Mouse (Mus musculus) MEL (cell line): ENCODE results near the gene Gcc2. TPM values are rescaled to one million over a fixed set of nuclear protein-coding genes. Genes with fewer than 3 reads are reported as not detected.

ENCODE experiments used
- DNase-seq: peaks from one replicate; pipeline ENCODE4 v3.0.0; 2011; ENCODE audit warnings: low read depth, low spot score
- H3K27ac ChIP-seq: 2 replicates; pipeline ENCODE4 v1.5.1; 2012; ENCODE audit warnings: low read depth, mild to moderate bottlenecking, control low read depth, low read length, moderate library complexity; ENCODE audit not compliant: control insufficient read depth
- H3K27me3 ChIP-seq, 2 experiments: fragments of 150-350 bp in 1 of 2; sonication (generic) in 1 of 2; 2 replicates each; pipeline ENCODE4 v1.6.1; 2012; ENCODE audit warnings: low read length in 2 of 2, mild to moderate bottlenecking in 2 of 2, improper control_type of control experiment in 1 of 2, moderate library complexity in 1 of 2; ENCODE audit not compliant: insufficient read depth in 2 of 2, control insufficient read depth in 1 of 2
- H3K36me3 ChIP-seq, 2 experiments: 2 replicates each; pipeline ENCODE4 v1.6.1; 2012 to 2014; ENCODE audit warnings: low read length in 2 of 2, improper control_type of control experiment in 1 of 2, inconsistent platforms in 1 of 2, mild to moderate bottlenecking in 1 of 2; ENCODE audit not compliant: insufficient read depth in 2 of 2, control insufficient read depth in 1 of 2
- H3K4me1 ChIP-seq, 2 experiments: fragments of 150-350 bp in 1 of 2; sonication (generic) in 1 of 2; 2 replicates each; pipeline ENCODE4 v1.6.1; 2012; ENCODE audit warnings: low read length in 2 of 2, improper control_type of control experiment in 1 of 2, mild to moderate bottlenecking in 1 of 2; ENCODE audit not compliant: insufficient read depth in 2 of 2, control insufficient read depth in 1 of 2
- H3K4me3 ChIP-seq, 2 experiments: fragments of 150-350 bp in 1 of 2; sonication (generic) in 1 of 2; 2 replicates each; pipeline ENCODE4 v1.5.1; 2012; ENCODE audit warnings: low read depth in 2 of 2, low read length in 2 of 2, mild to moderate bottlenecking in 2 of 2, moderate library complexity in 2 of 2, control low read depth in 1 of 2, improper control_type of control experiment in 1 of 2; ENCODE audit not compliant: control insufficient read depth in 1 of 2, insufficient read depth in 1 of 2
- H3K79me2 ChIP-seq: 2 replicates; pipeline ENCODE4 v1.6.1; 2012; ENCODE audit warnings: mild to moderate bottlenecking, low read length, moderate library complexity; ENCODE audit not compliant: control insufficient read depth, poor library complexity, insufficient read depth
- H3K9ac ChIP-seq: 2 replicates; pipeline ENCODE4 v1.6.1; 2012; ENCODE audit warnings: low read depth, mild to moderate bottlenecking, control low read depth, low read length, moderate library complexity; ENCODE audit not compliant: control insufficient read depth, poor library complexity, severe bottlenecking
- H3K9me3 ChIP-seq: fragments of 150-350 bp; sonication (generic); replicated peaks from 2 replicates; pipeline ENCODE4 v1.6.1; 2012; ENCODE audit warnings: mild to moderate bottlenecking, low read length, improper control_type of control experiment, moderate library complexity; ENCODE audit not compliant: insufficient read depth
- BHLHE40 ChIP-seq: IDR thresholded peaks from 2 replicates; pipeline ENCODE4 v1.6.1; 2012; ENCODE audit warnings: low read depth, mild to moderate bottlenecking, inconsistent platforms, low read length, improper control_type of control experiment, borderline replicate concordance
- CHD1 ChIP-seq: IDR thresholded peaks from 2 replicates; pipeline ENCODE4 v1.6.1; 2012; ENCODE audit warnings: low read depth, mild to moderate bottlenecking, inconsistent platforms, low read length, improper control_type of control experiment
- CHD2 ChIP-seq: IDR thresholded peaks from 2 replicates; pipeline ENCODE4 v1.6.1; 2011; ENCODE audit warnings: low read length, improper control_type of control experiment
- CTCF ChIP-seq, 3 experiments: IDR thresholded peaks in 2 of 3; conservative IDR thresholded peaks in 1 of 3; 2 replicates each; pipeline ENCODE4 v1.5.1; 2011 to 2012; ENCODE audit warnings: low read length in 3 of 3, low read depth in 2 of 3, mild to moderate bottlenecking in 2 of 3, improper control_type of control experiment in 1 of 3, inconsistent platforms in 1 of 3, mixed read lengths in 1 of 3, moderate library complexity in 1 of 3; ENCODE audit not compliant: control insufficient read depth in 1 of 3, insufficient read depth in 1 of 3, poor library complexity in 1 of 3, severe bottlenecking in 1 of 3
- E2F4 ChIP-seq: IDR thresholded peaks from 2 replicates; pipeline ENCODE4 v1.6.1; 2011; ENCODE audit warnings: low read depth, low read length, improper control_type of control experiment, borderline replicate concordance
- ELF1 ChIP-seq: IDR thresholded peaks from 2 replicates; pipeline ENCODE4 v1.6.1; 2014; ENCODE audit warnings: low read depth, mild to moderate bottlenecking, inconsistent platforms, low read length, improper control_type of control experiment, moderate library complexity
- EP300 ChIP-seq, 2 experiments: IDR thresholded peaks; 2 replicates each; pipeline ENCODE4 v1.6.1; 2011; ENCODE audit warnings: improper control_type of control experiment in 2 of 2, low read length in 2 of 2, low read depth in 1 of 2, mild to moderate bottlenecking in 1 of 2
- ETS1 ChIP-seq: IDR thresholded peaks from 2 replicates; pipeline ENCODE4 v1.6.1; 2012; ENCODE audit warnings: low read depth, mild to moderate bottlenecking, inconsistent platforms, low read length, improper control_type of control experiment, moderate library complexity
- GABPA ChIP-seq: IDR thresholded peaks from 2 replicates; pipeline ENCODE4 v1.6.1; 2012; ENCODE audit warnings: low read depth, mild to moderate bottlenecking, inconsistent platforms, low read length, improper control_type of control experiment, moderate library complexity
- HCFC1 ChIP-seq: IDR thresholded peaks from 2 replicates; pipeline ENCODE4 v1.6.1; 2012; ENCODE audit warnings: low read depth, mild to moderate bottlenecking, inconsistent platforms, low read length, improper control_type of control experiment, moderate library complexity
- JUND ChIP-seq: IDR thresholded peaks from 2 replicates; pipeline ENCODE4 v1.6.1; 2011; ENCODE audit warnings: low read depth, mild to moderate bottlenecking, improper control_type of control experiment, low read length
- KAT2A ChIP-seq: conservative IDR thresholded peaks from 2 replicates; pipeline ENCODE4 v1.6.1; 2012; ENCODE audit warnings: low read depth, low read length, improper control_type of control experiment, inconsistent platforms
- MAX ChIP-seq: IDR thresholded peaks from 2 replicates; pipeline ENCODE4 v1.6.1; 2011; ENCODE audit warnings: low read length, improper control_type of control experiment
- MYB ChIP-seq: IDR thresholded peaks from 2 replicates; pipeline ENCODE4 v1.6.1; 2011; ENCODE audit warnings: mild to moderate bottlenecking, low read depth, low read length, improper control_type of control experiment
- NELFE ChIP-seq: IDR thresholded peaks from 2 replicates; pipeline ENCODE4 v1.6.1; 2011; ENCODE audit warnings: low read depth, low read length, improper control_type of control experiment
- NRF1 ChIP-seq: IDR thresholded peaks from 2 replicates; pipeline ENCODE4 v1.6.1; 2014; ENCODE audit warnings: low read depth, mild to moderate bottlenecking, inconsistent platforms, low read length, improper control_type of control experiment, moderate library complexity; ENCODE audit not compliant: poor library complexity, insufficient read depth, severe bottlenecking
- POLR2A ChIP-seq, 2 experiments: IDR thresholded peaks; 2 replicates each; pipeline ENCODE4 v1.6.1; 2011 to 2012; ENCODE audit warnings: low read length in 2 of 2, mild to moderate bottlenecking in 2 of 2, control low read depth in 1 of 2, improper control_type of control experiment in 1 of 2, low read depth in 1 of 2, moderate library complexity in 1 of 2; ENCODE audit not compliant: control insufficient read depth in 1 of 2, insufficient read depth in 1 of 2, poor library complexity in 1 of 2
- POLR2AphosphoS2 ChIP-seq: IDR thresholded peaks from 2 replicates; pipeline ENCODE4 v1.6.1; 2011; ENCODE audit warnings: low read length, improper control_type of control experiment
- RAD21 ChIP-seq: IDR thresholded peaks from 2 replicates; pipeline ENCODE4 v1.6.1; 2011; ENCODE audit warnings: mild to moderate bottlenecking, low read depth, low read length, improper control_type of control experiment
- RCOR1 ChIP-seq: IDR thresholded peaks from 2 replicates; pipeline ENCODE4 v1.6.1; 2012; ENCODE audit warnings: low read depth, mild to moderate bottlenecking, inconsistent platforms, low read length, improper control_type of control experiment
- SIN3A ChIP-seq: IDR thresholded peaks from 2 replicates; pipeline ENCODE4 v1.6.1; 2012; ENCODE audit warnings: low read length, improper control_type of control experiment, inconsistent platforms
- SMC3 ChIP-seq: IDR thresholded peaks from 2 replicates; pipeline ENCODE4 v1.6.1; 2011; ENCODE audit warnings: low read depth, low read length, improper control_type of control experiment
- TAL1 ChIP-seq: IDR thresholded peaks from 2 replicates; pipeline ENCODE4 v1.6.1; 2012; ENCODE audit warnings: mild to moderate bottlenecking, inconsistent platforms, low read length, moderate library complexity, mixed read lengths
- TBP ChIP-seq: IDR thresholded peaks from 2 replicates; pipeline ENCODE4 v1.8.0; 2011; ENCODE audit warnings: low read depth, low read length, improper control_type of control experiment
- UBTF ChIP-seq: IDR thresholded peaks from 2 replicates; pipeline ENCODE4 v1.6.1; 2012; ENCODE audit warnings: low read depth, mild to moderate bottlenecking, inconsistent platforms, low read length, improper control_type of control experiment, moderate library complexity, borderline replicate concordance; ENCODE audit not compliant: insufficient read depth
- USF1 ChIP-seq: IDR thresholded peaks from 2 replicates; pipeline ENCODE4 v1.6.1; 2014; ENCODE audit warnings: low read depth, mild to moderate bottlenecking, inconsistent platforms, low read length, improper control_type of control experiment, moderate library complexity
- ZNF384 ChIP-seq: IDR thresholded peaks from 2 replicates; pipeline ENCODE4 v1.6.1; 2012; ENCODE audit warnings: low read depth, mild to moderate bottlenecking, inconsistent platforms, low read length, improper control_type of control experiment
- polyA plus RNA-seq, 2 experiments: library from polyadenylated mRNA; stranded (reverse) in 1 of 2; unstranded in 1 of 2; fragments of >175 nt in 1 of 2; fragments of >200 nt in 1 of 2; gene quantifications; 2 replicates each; pipeline versions ENCODE4 v1.2.1 to v1.2.4; 2012; ENCODE audit warnings: low replicate concordance in 2 of 2, low read depth in 1 of 2; ENCODE audit not compliant: insufficient read length in 2 of 2, insufficient read depth in 1 of 2, missing spikeins in 1 of 2
- total RNA-seq: library from RNA; depleted of rRNA; stranded (reverse); fragments of 300-350 nt; gene quantifications from 2 replicates; pipeline ENCODE4 v1.2.3, GENCODE M21; 2012

The Gcc2 gene
- total and polyA plus RNA-seq, 3 experiments: 14.4 to 18.0 TPM; not detected in 1

GRCm38 (mm10) chr10:58331741-58332140 is 76.4 kb downstream of the Gcc2 start:
- H3K4me1 ChIP-seq: peaks cover 5 to 6% of the 10 kb centered on the region in 2 experiments; a peak in 3 of 4 replicates
- no peaks in the 10 kb centered on the region for H3K27me3 ChIP-seq
- TF ChIP-seq SMC3: no peak
- no peak for TF ChIP-seq MAX
- no peak for TF ChIP-seq TBP
- no peak for TF ChIP-seq RAD21
- TF ChIP-seq UBTF: no peak
- no peak for TF ChIP-seq NELFE
- TF ChIP-seq SIN3A: no peak
- no peak for TF ChIP-seq MYB
- no peak for TF ChIP-seq POLR2A (IDR thresholded peaks at IDR 0.05; ENCODE audit: control insufficient read depth in 1 of 2, insufficient read depth in 1 of 2, low read depth in 1 of 2, low read length in 2 of 2, poor library complexity in 1 of 2)
- no peak for TF ChIP-seq USF1
- TF ChIP-seq EP300 (IDR thresholded peaks at IDR 0.05; ENCODE audit: low read depth in 1 of 2, low read length in 2 of 2): no peak
- no peak for TF ChIP-seq CHD2
- no peak for TF ChIP-seq ETS1
- TF ChIP-seq GABPA: no peak
- TF ChIP-seq CHD1: no peak
- no peak for TF ChIP-seq JUND
- no peak for TF ChIP-seq ELF1
- H3K9ac ChIP-seq: no peak overlapping the region
- H3K9me3 ChIP-seq: no peaks in the 10 kb centered on the region
- DNase-seq: no peak
- H3K4me3 ChIP-seq: no peak overlapping the region
- peaks cover 8% of the 10 kb centered on the region; the same call in 1 of the 2 replicates for H3K79me2 ChIP-seq
- peaks cover 0 to 6% of the 10 kb centered on the region in 2 experiments; a peak in 2 of 4 replicates for H3K36me3 ChIP-seq
- no peak overlapping the region for H3K27ac ChIP-seq

GRCm38 (mm10) chr10:58333414-58333813 is 78.1 kb downstream of the Gcc2 start:
- Histone ChIP-seq H3K36me3 (peaks cover 0 to 6% of the 10 kb centered on the region in 2 experiments; a peak in 2 of 4 replicates), H3K4me3 (no peak overlapping the region), H3K27ac (no peak overlapping the region), H3K9ac (no peak overlapping the region), H3K4me1 (peaks cover 2 to 6% of the 10 kb centered on the region in 2 experiments; a peak in 3 of 4 replicates), H3K79me2 (peaks cover 1% of the 10 kb centered on the region; the same call in 1 of the 2 replicates), H3K9me3 (no peaks in the 10 kb centered on the region), H3K27me3 (no peaks in the 10 kb centered on the region)
- TF ChIP-seq POLR2A (IDR thresholded peaks at IDR 0.05; ENCODE audit: control insufficient read depth in 1 of 2, insufficient read depth in 1 of 2, low read depth in 1 of 2, low read length in 2 of 2, poor library complexity in 1 of 2) (no peak), HCFC1 (no peak), POLR2AphosphoS2 (no peak), TBP (no peak), UBTF (no peak), ZNF384 (no peak), KAT2A (no peak), CTCF (IDR thresholded peaks at IDR 0.05 in 2 of 3, conservative IDR thresholded peaks at IDR 0.05 in 1 of 3; ENCODE audit: control insufficient read depth in 1 of 3, insufficient read depth in 1 of 3, low read depth in 2 of 3, low read length in 3 of 3, poor library complexity in 1 of 3, severe bottlenecking in 1 of 3) (no peak), TAL1 (no peak), ELF1 (no peak), SMC3 (no peak), E2F4 (no peak), NRF1 (no peak), RCOR1 (no peak), BHLHE40 (no peak), NELFE (no peak), JUND (no peak), SIN3A (no peak)
- no peak for DNase-seq
